Mouse (Mus musculus) cerebellum, adult 8-10 months (tissue): ENCODE results near the gene B3gat1.
A peak's percentile ranks its signal among the peaks of the same experiment; 100 is the strongest.

Experiments used
- DNase-seq: peaks from one replicate; pipeline ENCODE4 v3.0.0; 2022

Gene B3gat1

GRCm38 (mm10) chr9:26733206-26733891, at the start of gene B3gat1:
B3gat1 (plus strand) TSS chr9:26733728.
- DNase-seq: peak; percentile 11

GRCm38 (mm10) chr9:26689171-26689570, 44.4 kb upstream of the B3gat1 start:
- DNase-seq: no peak

GRCm38 (mm10) chr9:26689956-26690698, 43.4 kb upstream of the B3gat1 start:
- no peak for DNase-seq

- DNase-seq: no peak
Measured at GRCm38 (mm10) chr9:26692641-26693040, 40.9 kb upstream of the B3gat1 start.

GRCm38 (mm10) chr9:26694656-26695055, 38.9 kb upstream of the B3gat1 start:
- no peak for DNase-seq

GRCm38 (mm10) chr9:26695178-26695577, 38.4 kb upstream of the B3gat1 start:
- DNase-seq: no peak

GRCm38 (mm10) chr9:26698286-26698685, 35.2 kb upstream of the B3gat1 start:
- no peak for DNase-seq

- no peak for DNase-seq
Measured at GRCm38 (mm10) chr9:26700329-26700728, 33.2 kb upstream of the B3gat1 start.

- no peak for DNase-seq
Measured at GRCm38 (mm10) chr9:26718388-26718787, 15.1 kb upstream of the B3gat1 start.

GRCm38 (mm10) chr9:26721771-26722170, 11.8 kb upstream of the B3gat1 start:
- no peak for DNase-seq

- no peak for DNase-seq
Measured at GRCm38 (mm10) chr9:26725709-26726108, 7.8 kb upstream of the B3gat1 start.

- DNase-seq: no peak
Measured at GRCm38 (mm10) chr9:26727445-26727844, 6.1 kb upstream of the B3gat1 start.

GRCm38 (mm10) chr9:26728556-26728955, 5.0 kb upstream of the B3gat1 start:
- no peak for DNase-seq

GRCm38 (mm10) chr9:26733986-26734385, 458 bp downstream of the B3gat1 start:
- peak; percentile 5 for DNase-seq

- peak; percentile 6 for DNase-seq
Measured at GRCm38 (mm10) chr9:26737116-26737515, 3.6 kb downstream of the B3gat1 start.

GRCm38 (mm10) chr9:26742817-26743216, 9.3 kb downstream of the B3gat1 start:
- no peak for DNase-seq

GRCm38 (mm10) chr9:26747121-26747520, 13.6 kb downstream of the B3gat1 start:
- DNase-seq: no peak

GRCm38 (mm10) chr9:26748893-26749292, 15.4 kb downstream of the B3gat1 start:
- DNase-seq: no peak

- peak; percentile 35 for DNase-seq
Measured at GRCm38 (mm10) chr9:26760081-26760480, 26.6 kb downstream of the B3gat1 start.

GRCm38 (mm10) chr9:26760576-26760975, 27.0 kb downstream of the B3gat1 start:
- no peak for DNase-seq

GRCm38 (mm10) chr9:26762477-26762876, 28.9 kb downstream of the B3gat1 start:
- DNase-seq: no peak

GRCm38 (mm10) chr9:26768181-26768580, 34.7 kb downstream of the B3gat1 start:
- no peak for DNase-seq

- no peak for DNase-seq
Measured at GRCm38 (mm10) chr9:26775700-26776099, 42.2 kb downstream of the B3gat1 start.

GRCm38 (mm10) chr9:26776122-26776902, 42.8 kb downstream of the B3gat1 start:
- DNase-seq: peak; percentile 48
